In genomic region chr3:147228663-147229062, GRCm38 (mm10) we compare ENCODE assay signal across 12 mouse cellular contexts.
DNase-seq lines count a peak whose midpoint lies in the region; ATAC-seq and TF ChIP-seq lines count a peak whose summit lies in the region.
"Had no signal": no experiment of that assay in that cellular context is flagged by ENCODE, and none has a peak within 500 bp of the region (broad histone marks: within the 10 kb centered on the region; RNA-seq: fewer than 3 reads in every experiment).

No protein-coding gene starts in this region.

- TF ChIP-seq POLR2A in brain, embryonic 14.5 days (IDR thresholded peaks at IDR 0.05; ENCODE audit: borderline replicate concordance, extremely low read depth, insufficient read depth, insufficient read length, poor library complexity, severe bottlenecking) = no peak

- H3K4me2 ChIP-seq in hindbrain, embryonic 14.5 days (replicated peaks) = no peak overlapping the region
- H3K4me2 ChIP-seq: forebrain, embryonic 15.5 days had no signal

- DNase-seq in gastrocnemius, adult 2 months = peak; percentile 27
- DNase-seq in gastrocnemius, postnatal 36 days = no peak
- peak; percentile 17 for DNase-seq in brain, embryonic 14.5 days (ENCODE audit: low read depth)
- DNase-seq in left cerebral cortex, postnatal 10 days (ENCODE audit: extremely low spot score in 1 of 2, low spot score in 2 of 2) = peak; percentile 51 to 66
- DNase-seq in right cerebral cortex, adult 18-20 months = peak; percentile 26
- DNase-seq in hindbrain, embryonic 14.5 days (ENCODE audit: low spot score) = no peak
- DNase-seq in urinary bladder, postnatal 4 days (ENCODE audit: low spot score in 2 of 2) = no peak
- DNase-seq in kidney, postnatal 36 days = no peak
- DNase-seq: embryo, embryonic 11 days had no signal

- H3K9me3 ChIP-seq in hindbrain, embryonic 14.5 days (ENCODE audit: control insufficient read depth, low read length) = no peaks in the 10 kb centered on the region
- H3K9me3 ChIP-seq: forebrain, embryonic 15.5 days had no signal

- WGBS in hindbrain, embryonic 14.5 days = 97% methylated on average over 2 of the region's 2 CpGs

- no peak overlapping the region for H3K4me3 ChIP-seq in gastrocnemius, adult 2 months
- no peak overlapping the region for H3K4me3 ChIP-seq in hindbrain, embryonic 14.5 days (replicated peaks; ENCODE audit: low read length)
- H3K4me3 ChIP-seq: forebrain, embryonic 15.5 days had no signal

- TF ChIP-seq CTCF in gastrocnemius, adult 2 months (IDR thresholded peaks at IDR 0.05) = no peak
- no peak for TF ChIP-seq CTCF in brain, embryonic 14.5 days (IDR thresholded peaks at IDR 0.05; ENCODE audit: borderline replicate concordance, extremely low read depth, insufficient read depth, insufficient read length)

- intact Hi-C loops in gastrocnemius, adult 2 months (cut with DNase I) = no loop called here
- intact Hi-C loops in gastrocnemius, postnatal 36 days (cut with DNase I) = no loop called here
- intact Hi-C loops in left cerebral cortex, postnatal 10 days (cut with DNase I) = no loop called here

- no peak for ATAC-seq in hindbrain, embryonic 14.5 days (ENCODE audit: low FRiP score)
- ATAC-seq: forebrain, embryonic 15.5 days; intestine, postnatal 0 days had no signal

- H3K27ac ChIP-seq in gastrocnemius, adult 2 months = no peak overlapping the region
- no peak overlapping the region for H3K27ac ChIP-seq in hindbrain, embryonic 14.5 days
- H3K27ac ChIP-seq: forebrain, embryonic 15.5 days had no signal

- H3K9ac ChIP-seq in hindbrain, embryonic 14.5 days = no peak overlapping the region
- H3K9ac ChIP-seq: forebrain, embryonic 15.5 days had no signal

- H3K36me3 ChIP-seq in hindbrain, embryonic 14.5 days (replicated peaks; ENCODE audit: control insufficient read depth, insufficient read depth) = no peaks in the 10 kb centered on the region
- H3K36me3 ChIP-seq: forebrain, embryonic 15.5 days; G1E had no signal

- H3K4me1 ChIP-seq in hindbrain, embryonic 14.5 days (replicated peaks; ENCODE audit: control insufficient read depth, insufficient read depth, low read length) = no peaks in the 10 kb centered on the region
- H3K4me1 ChIP-seq: forebrain, embryonic 15.5 days had no signal

- H3K27me3 ChIP-seq in hindbrain, embryonic 14.5 days (ENCODE audit: control insufficient read depth, insufficient read depth, low read length) = no peaks in the 10 kb centered on the region
- H3K27me3 ChIP-seq: forebrain, embryonic 15.5 days had no signal

Comparison
In these comparisons a context has a peak if more than half of its experiments do, and no peak if none do; other contexts are left out.
1. DNase-seq: peak in gastrocnemius, adult 2 months (single experiment), brain, embryonic 14.5 days (single experiment), left cerebral cortex, postnatal 10 days (2 of 2) and right cerebral cortex, adult 18-20 months (single experiment); none in gastrocnemius, postnatal 36 days (0 of 2), hindbrain, embryonic 14.5 days (single experiment), urinary bladder, postnatal 4 days (0 of 2) and kidney, postnatal 36 days (0 of 2).